Mouse (Mus musculus) CD8-positive naive resting alpha-beta T cell, adult 2 months (primary cell): ENCODE data around the gene Cd99l2.

Experiments used
- DNase-seq, 2 experiments: peaks; one replicate each; pipeline ENCODE4 v3.0.0; 2022; ENCODE audit warnings: low read depth in 2 of 2, low spot score in 2 of 2

Cd99l2 gene

DNA sequence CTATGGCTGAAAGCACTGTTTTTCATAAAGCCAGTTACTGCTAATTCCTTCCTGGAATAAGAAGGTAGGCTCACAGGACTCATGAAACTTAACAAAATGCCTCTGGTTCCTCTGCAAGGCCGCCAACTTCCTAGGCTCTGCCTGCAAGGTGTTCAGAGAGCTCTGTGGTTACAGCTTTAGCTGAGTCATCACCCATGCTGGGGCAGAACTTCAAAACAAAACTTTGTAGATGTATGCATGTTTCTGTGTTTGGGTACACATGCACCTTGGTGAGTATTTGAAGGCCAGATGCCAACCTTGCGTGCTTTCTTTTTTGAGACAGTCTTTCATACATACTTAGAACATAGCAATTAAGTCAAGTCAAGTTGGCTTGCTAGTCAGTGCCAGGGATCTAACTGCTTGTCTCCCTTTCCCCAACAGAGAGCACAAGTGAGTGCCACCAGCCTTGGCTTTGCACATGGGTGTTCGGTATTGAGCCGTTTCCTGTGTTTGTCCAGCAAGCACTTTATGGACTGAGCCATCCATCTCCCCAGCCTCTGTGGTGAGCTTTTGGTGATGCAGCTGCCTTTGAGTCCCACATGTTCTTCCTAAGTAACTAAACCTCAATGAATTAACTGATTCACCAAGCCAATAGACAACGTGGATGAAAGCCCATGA lies 23.9 kb downstream of the Cd99l2 start:
- DNase-seq, result no peak

DNA sequence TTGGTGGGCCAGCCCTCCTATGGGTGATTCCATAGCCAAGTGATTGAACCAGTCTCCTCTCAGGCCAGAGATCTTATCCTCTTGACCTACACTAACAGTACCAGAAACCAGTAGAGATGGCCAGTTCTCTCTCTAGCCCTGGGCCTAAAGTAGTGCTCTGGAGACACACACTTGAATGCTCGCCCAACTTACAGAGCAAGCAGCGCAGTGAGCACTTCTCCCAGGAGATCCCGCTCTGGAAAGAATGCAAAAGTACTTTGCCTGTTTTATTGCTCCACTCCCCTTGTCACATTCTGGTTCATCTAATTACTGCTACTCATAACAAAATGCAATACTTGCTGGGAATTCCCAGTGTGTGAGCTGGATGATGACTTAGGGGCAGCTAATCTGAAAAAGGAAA lies 25.2 kb downstream of the Cd99l2 start:
- DNase-seq, result no peak

DNA sequence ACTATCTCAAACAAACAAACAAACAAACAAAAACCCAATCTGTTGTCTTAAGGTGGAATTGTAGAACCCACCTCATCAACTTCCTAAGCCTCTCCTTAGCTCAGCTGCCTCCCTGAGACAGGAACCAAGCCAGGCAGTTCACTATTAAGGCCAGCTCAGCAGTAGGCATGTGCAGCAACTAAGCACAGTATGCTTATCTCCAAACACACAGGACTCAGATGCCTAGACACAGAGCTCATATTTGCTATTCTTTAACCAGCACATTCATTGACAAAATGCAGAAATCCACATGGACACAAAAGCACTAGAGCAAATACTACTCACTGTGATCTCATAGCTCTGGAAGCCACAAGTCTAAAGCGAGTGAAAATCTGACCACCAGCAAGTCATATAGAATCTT lies 27.2 kb downstream of the Cd99l2 start:
- DNase-seq, result no peak

DNA sequence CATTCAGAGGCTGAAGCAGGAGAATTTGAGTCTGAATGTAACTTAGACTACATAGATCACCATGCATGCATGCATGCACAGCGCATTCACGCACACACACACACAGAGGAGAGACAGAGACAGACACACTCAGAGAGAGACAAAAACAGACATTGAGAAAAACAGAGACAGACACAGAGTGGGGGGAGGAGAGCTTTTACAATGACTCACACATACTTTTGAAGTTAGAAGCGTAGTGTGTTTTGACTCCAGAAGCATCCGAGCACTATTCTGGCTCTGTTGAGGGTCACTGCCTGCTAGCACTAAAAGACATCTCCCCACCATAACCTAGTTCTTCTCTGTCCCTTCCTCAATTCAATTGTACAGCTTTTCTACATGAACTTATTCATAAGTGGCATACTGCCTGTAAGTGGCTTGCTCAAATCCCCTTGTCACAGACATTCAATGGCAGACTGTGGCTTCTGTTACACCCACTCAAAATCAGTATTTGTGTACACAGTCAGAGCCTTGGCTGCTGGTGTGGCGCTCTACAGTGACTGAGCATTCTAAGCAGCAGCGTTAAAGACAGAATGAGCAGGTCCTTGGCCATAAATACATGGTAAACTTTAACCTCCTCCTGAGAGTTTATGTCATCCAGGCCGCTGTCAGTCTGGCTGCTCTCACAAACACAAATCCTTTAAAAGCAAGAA lies 28.4 kb downstream of the Cd99l2 start:
- no peak for DNase-seq

DNA sequence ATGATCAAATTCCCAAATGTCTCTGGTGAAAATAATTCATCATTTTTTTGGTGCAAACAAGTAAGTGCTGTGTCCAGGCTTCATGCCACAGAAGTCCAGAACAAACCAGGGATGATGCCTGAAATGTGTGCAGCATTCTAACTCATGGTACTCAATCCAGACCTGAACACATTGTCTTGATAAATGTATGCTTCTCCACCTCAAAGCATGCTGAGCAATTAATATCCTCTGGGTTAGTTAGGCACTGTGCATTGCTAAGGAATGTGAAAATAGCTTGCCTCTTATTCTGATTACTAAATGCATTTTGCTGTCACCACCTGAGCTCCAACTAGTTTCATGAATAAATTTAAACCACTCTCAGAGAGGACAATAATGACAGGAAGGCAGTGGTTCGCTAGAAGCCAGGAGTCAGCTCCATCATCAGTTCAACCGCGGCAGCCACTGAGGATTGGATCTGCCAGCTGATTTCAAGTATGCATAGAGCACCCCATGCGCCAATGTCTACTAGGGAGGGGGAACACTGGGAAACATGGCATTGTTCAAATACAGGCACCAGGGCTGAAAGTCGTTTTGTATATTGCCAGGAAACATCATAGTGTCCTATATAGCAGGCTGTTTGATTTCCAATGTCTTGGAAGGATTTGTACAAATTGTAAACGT lies 36.4 kb downstream of the Cd99l2 start:
- DNase-seq, result no peak

DNA sequence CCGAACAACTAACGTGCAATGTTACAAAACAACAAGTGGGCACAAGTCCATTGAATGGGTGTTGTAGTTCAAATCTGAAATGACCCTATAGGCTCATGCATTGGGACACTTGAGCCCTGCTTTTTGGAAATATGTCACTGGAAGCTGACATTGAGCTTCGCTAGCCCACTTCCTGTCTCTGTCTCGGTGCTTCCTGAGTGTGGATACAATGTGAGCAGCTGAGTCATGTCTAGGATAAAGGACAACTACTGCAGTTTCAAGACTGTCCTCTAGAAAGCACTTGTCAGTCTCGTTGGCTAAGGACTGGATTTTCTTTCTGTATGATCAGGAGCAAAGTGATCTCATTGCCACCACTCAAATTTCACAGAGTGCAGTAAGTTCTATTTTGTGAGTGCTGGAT lies 49.7 kb downstream of the Cd99l2 start:
- no peak for DNase-seq

DNA sequence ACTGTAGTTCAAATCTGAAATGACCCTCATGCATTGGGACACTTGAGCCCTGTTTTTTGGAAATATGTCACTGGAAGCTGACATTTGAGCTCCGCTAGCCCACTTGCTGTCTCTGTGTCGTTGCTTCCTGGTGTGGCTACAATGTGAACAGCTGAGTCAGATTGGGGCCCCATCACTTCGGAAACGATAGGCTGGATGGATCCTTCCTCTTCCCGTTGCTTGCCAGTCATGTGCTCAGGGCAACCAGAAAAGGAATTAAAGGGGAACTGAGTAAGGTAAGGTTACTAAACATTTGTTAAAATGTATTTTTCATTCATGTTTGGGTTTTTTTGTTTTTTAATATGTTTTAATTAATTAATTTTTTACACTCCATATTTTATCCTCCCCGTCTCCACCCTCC lies 53.2 kb downstream of the Cd99l2 start:
- DNase-seq, result no peak

DNA sequence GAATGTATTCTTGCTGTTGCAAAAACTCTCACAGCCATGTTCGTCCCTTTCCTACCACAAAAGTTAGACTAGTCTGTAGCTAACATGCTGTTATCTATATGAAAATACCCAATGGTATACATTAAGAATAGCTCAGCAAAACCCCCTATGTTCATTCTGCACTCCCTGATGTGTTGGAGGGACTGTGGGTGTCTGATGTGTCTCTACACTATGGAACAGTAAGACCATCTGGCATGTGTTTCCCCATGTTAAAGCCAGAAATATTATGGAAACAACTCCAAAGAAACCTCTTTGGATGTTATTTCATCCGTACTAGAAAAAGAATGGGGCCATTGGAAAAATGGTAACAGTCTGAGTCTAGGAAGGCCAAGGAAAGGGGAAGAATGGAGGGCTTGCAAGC lies 57.1 kb downstream of the Cd99l2 start:
- no peak for DNase-seq

DNA sequence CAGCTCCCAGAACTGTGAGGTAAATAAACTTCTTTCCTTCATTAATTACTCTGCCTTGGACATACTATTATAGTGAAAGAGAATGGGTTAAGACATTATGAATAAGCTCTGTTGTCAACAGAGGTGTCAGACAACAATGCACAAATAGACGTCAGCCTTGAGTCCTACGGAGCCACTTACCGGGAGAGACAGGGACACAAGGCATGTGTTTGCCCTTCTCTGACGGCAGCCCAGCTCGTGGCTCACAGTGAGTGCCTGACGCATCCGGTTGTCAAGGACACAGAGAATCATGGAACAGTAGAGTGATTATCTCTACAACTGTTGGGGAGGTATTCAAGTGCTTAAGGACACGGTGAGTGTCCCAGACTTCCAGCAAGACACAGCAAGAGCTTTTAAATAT lies 57.8 kb downstream of the Cd99l2 start:
- DNase-seq, result no peak

DNA sequence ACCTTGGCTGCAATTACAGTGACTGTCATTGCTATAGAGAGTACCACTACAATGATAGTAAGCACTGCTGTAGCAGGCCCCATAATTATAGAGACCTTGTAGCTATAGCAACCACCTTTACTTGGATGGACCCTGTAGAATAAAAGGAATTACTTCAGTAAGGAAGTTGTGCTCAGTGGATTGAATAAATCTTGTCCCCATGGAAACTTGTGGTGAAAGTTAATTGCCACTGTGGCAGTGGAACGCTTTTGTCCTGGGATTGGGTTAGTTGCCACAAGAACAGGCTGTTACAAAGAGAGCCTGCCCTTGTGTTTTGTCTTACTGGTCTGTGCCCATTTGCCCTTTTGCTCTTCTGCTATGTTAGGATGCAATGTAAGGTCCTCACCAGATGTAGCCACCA lies 58.2 kb downstream of the Cd99l2 start:
- no peak for DNase-seq

DNA sequence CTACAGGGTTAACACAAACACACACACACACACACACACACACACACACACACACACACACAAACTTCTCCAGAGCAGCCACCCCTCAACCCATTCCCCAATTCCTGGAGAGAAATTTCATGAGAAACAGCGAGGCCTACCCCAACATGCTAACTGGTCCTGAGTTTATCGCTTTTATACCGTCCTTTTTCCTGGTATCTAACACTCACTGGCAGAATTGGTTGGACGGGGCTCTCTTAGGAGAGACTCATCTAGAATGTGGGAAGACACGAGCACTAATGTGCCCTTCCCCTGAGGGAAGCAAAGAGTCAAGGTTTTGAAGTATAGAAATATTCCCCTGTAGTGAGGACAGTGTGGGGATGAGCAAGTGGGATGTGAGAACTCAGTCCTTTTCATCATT lies 61.7 kb downstream of the Cd99l2 start:
- no peak for DNase-seq

DNA sequence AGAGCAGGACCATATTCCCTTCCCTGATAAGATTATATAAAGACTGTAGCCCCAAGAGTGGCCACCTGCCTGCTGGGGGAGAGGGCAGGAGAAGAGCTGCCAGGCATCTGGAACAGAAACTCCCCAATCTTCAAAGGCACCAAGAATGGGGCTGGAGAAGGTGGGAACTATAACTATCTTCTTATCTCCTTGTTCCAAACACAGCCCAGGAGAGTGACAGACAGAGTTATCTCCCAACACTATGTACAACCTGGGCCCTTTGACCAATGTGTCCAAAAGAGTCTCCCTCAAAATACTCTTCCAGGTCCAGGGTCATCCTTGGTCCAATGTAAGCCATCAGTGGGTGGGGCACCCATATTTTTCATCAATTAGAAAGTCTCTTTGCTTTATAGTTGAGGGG lies 65.2 kb downstream of the Cd99l2 start:
- no peak for DNase-seq

DNA sequence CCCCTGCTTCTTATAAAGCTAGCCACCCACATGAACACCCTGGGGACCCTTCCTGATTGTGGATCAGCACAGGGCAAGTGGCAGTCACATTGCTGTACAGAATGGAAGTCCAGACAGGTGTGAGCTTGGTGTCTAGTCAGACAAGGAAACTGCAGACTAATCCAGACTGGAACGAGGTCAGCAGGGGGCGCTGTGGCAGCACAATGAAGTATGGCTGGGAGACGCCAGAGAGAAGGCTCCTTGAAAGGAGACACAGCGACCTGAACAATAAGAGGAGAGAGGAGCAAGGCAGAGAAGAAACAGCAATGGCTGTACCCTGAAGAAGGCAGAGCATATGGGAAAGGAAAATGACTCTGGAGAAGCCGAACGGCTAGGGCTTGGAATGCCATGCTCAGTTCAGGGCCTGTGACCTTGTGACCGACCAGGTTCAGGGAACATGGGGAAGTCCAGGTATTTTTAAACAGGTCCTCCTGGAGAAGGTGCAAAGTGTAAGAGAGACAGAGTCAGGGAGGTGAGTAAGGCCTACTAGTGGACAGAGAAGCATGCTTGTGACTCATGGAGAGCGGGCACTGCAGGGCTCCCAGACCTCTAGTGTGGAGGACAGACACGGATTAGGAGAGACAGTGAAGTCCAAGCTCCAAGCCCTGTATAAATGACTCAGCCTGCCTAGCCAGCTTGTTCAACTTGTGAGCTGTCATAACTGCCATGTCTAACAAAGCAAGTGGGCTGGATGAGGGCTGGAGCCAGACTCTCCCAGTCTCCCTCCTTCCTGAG lies 66.7 kb downstream of the Cd99l2 start:
- peak; percentile 55 to 59 for DNase-seq

DNA sequence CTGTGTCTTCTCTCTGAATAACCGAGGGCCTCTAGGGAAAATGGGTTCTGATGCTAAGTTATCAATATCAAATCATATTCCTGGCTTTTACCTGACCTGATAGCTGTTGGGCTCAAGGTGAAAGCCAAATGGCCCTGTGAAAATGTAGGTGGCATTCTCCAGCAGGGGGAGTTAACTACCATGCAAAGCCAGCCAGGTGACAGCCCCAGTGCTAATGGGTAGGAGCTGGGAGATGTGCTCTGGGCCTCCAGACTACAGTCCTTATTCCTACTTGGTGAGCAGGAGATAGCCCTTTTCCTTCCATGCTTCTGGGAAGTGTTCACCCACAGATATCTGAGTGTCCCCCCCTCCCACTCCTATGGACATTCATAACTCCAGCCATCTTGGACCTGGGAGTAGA lies 67.8 kb downstream of the Cd99l2 start:
- no peak for DNase-seq

DNA sequence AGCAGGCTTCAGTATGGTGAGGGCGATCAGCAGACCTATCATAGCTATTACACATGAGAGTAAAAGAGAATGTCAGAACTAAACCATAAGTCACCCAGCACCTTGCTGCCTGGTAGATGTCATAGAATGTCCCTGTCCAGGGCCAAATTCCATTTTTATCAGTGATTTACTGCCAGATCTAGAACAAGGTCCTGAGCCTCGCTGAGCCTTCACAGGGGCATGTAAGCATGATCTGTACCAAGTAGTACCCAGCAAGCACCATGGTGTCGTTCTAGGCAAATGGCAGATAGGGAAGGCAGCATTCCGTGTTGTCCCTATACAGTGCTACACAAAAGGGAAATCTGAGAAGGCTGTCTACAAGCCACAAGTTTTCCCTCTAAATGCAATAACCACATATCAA lies 79.0 kb downstream of the Cd99l2 start:
- DNase-seq, result no peak

DNA sequence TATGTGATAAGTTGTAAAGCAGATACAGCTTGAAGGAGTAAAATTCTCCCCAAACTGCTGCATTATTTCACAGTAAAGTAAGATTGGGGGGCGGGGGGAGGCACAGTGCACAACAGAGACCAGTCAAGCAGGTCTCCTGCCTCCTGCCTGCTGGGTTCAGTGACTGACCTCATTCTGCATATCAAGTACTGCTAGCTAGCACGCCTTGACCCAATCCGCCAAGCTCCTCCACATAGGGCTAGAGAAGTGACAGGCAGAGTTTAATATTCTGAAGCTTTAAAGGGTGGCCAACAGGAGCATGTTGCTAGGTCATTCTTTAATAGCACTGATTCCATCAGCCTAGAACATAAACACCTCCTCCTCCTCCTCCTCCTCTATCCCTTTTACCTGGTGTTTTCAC lies 79.9 kb downstream of the Cd99l2 start:
- no peak for DNase-seq

DNA sequence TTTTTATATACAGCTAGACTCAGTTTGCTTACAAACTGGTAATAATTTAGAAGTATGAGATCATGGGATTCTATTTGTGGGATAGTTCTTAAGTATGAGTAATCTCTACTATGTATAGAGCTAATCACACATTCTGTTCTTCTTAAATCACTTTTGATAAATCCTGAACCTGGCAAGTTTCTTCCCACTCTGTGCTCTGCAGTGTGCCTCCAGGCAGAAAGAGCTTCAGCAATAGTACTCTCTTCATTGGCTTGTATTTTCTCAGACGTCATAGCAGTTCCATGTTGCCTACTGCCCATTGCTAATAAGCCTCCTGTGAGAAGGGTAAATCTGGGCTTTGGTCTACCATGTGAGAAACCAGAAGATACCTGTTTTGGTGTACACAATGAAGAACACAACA lies 84.3 kb downstream of the Cd99l2 start:
- no peak for DNase-seq

DNA sequence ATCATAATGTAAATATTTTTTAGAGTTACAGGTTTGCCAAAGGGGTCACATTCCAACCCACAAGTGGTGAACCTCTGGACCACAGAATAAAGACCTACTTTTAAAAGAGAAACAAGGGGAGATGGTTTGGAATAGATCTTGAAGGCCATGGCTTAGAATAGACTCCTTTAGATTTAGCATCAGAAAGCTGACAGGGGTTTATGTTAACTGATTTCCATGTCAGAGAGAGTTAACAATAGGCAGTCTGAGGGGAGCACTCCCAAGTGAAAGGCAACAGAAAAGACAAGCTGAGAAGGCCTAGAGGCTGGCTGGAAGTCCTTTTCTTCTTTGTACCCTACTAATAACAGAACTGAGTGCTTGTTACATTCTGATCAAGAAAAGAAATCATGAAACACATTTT lies 86.4 kb downstream of the Cd99l2 start:
- DNase-seq, result no peak

DNA sequence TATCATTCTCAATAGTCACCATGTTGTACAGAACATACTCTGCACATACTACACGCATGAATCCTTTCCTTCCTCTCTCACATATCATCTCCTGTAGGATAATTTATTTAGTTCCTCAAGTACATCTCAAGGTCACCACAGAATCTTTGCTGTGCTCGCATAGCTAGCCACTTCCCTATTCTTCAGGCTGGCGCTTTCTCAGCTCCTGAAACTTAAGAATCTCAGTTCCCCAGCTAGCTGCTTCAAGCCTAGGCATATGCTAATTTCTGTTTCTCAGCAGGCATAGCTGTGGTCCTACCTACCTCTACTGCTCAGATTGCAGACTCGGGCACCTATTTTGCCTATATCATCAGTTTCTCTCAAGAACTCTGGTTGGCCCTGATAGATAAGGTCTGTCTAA lies 96.3 kb downstream of the Cd99l2 start:
- DNase-seq, result no peak

DNA sequence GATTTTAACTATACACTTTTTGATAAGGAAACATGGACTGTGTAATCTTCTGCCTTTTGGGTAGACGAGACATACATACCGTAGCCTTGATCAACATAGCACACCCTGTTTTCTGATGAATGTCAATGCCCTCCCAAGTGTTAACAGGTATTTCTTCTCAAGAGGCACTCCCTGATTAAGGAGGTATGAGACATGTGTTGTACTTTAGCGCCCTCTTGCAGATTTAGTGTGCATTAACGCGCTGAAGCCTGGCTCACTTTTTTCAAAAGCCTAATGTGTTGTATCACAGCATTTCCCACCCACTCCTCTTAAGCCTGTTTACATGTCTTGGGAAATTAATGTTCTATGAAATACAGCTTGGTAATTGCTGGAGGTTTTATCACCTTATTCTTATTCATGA lies 111.1 kb downstream of the Cd99l2 start:
- peak; percentile 11 to 50 for DNase-seq

DNA sequence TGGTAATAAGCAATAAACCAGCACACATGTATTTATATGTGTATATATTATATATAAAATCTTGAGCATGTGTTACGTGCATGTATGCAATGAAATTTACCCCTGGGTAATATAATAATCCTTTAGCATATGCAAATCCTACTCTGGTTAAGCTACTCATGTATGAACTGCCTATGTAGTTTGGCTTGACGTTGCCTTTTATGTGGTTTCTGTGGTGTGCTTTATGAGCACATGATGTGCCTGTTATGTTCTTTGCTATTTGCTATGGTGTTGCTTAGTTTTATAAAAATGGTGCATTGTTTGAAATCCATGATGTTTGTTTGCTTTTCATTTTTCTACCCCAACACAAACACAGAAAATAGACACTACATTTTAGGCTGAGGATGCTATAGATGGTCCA lies 114.2 kb downstream of the Cd99l2 start:
- DNase-seq, result peak; percentile 28 to 54

DNA sequence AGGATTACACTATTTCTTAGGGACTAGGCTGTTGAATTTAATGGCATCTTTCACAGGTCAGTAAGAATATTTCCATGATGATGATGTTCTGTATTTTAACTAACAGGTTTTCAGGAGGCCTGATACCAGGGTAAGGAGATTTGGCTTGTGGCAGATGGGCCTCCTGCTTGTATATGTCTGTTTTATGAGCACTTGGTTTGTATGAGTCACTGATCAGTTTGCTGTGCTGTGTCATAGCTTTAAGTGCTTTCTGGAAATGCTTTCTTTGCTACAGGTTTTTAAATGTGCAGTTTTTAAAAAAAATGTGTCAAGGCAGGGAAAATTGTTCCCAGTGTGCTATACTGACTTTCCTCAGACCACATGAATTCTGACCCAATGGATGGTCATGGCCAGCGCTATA lies 115.9 kb downstream of the Cd99l2 start:
- no peak for DNase-seq
